Mouse (Mus musculus): ENCODE data around the gene Inka1.
A peak's percentile ranks its signal among the peaks of the same experiment; 100 is the strongest.

Gene Inka1

GRCm38 (mm10) chr9:107957141-107957540, 28.5 kb downstream of the Inka1 start:
- no peak for DNase-seq (ENCODE audit: low read depth, low spot score)

- DNase-seq (ENCODE audit: low read depth, low spot score) = no peak
These were observed 29.9 kb downstream of the Inka1 start for GRCm38 (mm10) chr9:107955613-107956289.

- DNase-seq (ENCODE audit: low read depth, low spot score) = peak; percentile 93
These were observed 35.0 kb downstream of the Inka1 start for GRCm38 (mm10) chr9:107950460-107951355.

- DNase-seq (ENCODE audit: low read depth, low spot score) = no peak
These were observed 35.8 kb downstream of the Inka1 start, which contains the start of gene Traip for GRCm38 (mm10) chr9:107949922-107950235. Gene Traip, plus strand, starts transcription at chr9:107950136.

- no peak for DNase-seq (ENCODE audit: low read depth, low spot score)
These were observed 36.3 kb downstream of the Inka1 start for GRCm38 (mm10) chr9:107949184-107949921.

- DNase-seq (ENCODE audit: low read depth, low spot score) = no peak
These were observed 38.2 kb downstream of the Inka1 start for GRCm38 (mm10) chr9:107947241-107948194.

GRCm38 (mm10) chr9:107936831-107937230, 48.8 kb downstream of the Inka1 start:
- DNase-seq (ENCODE audit: low read depth, low spot score) = no peak

- no peak for DNase-seq (ENCODE audit: low read depth, low spot score)
These were observed 49.4 kb downstream of the Inka1 start for GRCm38 (mm10) chr9:107936215-107936822.

- DNase-seq (ENCODE audit: low read depth, low spot score) = peak; percentile 46
These were observed 49.9 kb downstream of the Inka1 start for GRCm38 (mm10) chr9:107935790-107936214.

GRCm38 (mm10) chr9:107935374-107935773, 50.3 kb downstream of the Inka1 start, which contains the start of gene Camkv:
Gene Camkv, plus strand, starts transcription at chr9:107935674.
- DNase-seq (ENCODE audit: low read depth, low spot score) = no peak

All from mesoderm, embryonic 11.5 days (tissue).